Comparison of ENCODE assay signal across 15 mouse cellular contexts in genomic region chr1:164714905-164715304, GRCm38 (mm10).
DNase-seq lines count a peak whose midpoint lies in the region; ATAC-seq and TF ChIP-seq lines count a peak whose summit lies in the region.
"Had no signal": no experiment of that assay in that cellular context is flagged by ENCODE, and none has a peak within 500 bp of the region (broad histone marks: within the 10 kb centered on the region; RNA-seq: fewer than 3 reads in every experiment).

No protein-coding gene starts in this region.

- H3K27ac ChIP-seq in lung, embryonic 14.5 days (ENCODE audit: low read depth) = peak overlapping the region; percentile 13; the same call in 1 of the 2 replicates
- H3K27ac ChIP-seq in kidney, embryonic 16.5 days (ENCODE audit: low read length) = peak overlapping the region; percentile 84
- H3K27ac ChIP-seq in stomach, embryonic 14.5 days (ENCODE audit: low read length) = peak overlapping the region; percentile 34
- H3K27ac ChIP-seq: embryonic facial prominence, embryonic 13.5 days; heart, embryonic 10.5 days; hindbrain, embryonic 12.5 days; limb, embryonic 15.5 days; midbrain, embryonic 13.5 days had no signal

- no peaks in the 10 kb centered on the region for H3K9me3 ChIP-seq in lung, embryonic 14.5 days (ENCODE audit: low read depth, low read length)
- H3K9me3 ChIP-seq in kidney, embryonic 16.5 days (ENCODE audit: low read length) = no peaks in the 10 kb centered on the region
- no peaks in the 10 kb centered on the region for H3K9me3 ChIP-seq in stomach, embryonic 14.5 days (ENCODE audit: control insufficient read depth, low read depth, low read length)
- H3K9me3 ChIP-seq: embryonic facial prominence, embryonic 13.5 days; heart, embryonic 10.5 days; hindbrain, embryonic 12.5 days; limb, embryonic 15.5 days; midbrain, embryonic 13.5 days had no signal

- no peak for ATAC-seq in lung, embryonic 14.5 days (ENCODE audit: insufficient read depth)
- peak; percentile 75; the same call in 1 of the 2 replicates for ATAC-seq in kidney, embryonic 16.5 days (ENCODE audit: low FRiP score, low TSS enrichment)
- ATAC-seq in stomach, embryonic 14.5 days (ENCODE audit: insufficient number of reproducible peaks, insufficient read depth, low FRiP score, low read depth) = no peak
- ATAC-seq: midbrain, embryonic 13.5 days had no signal

- no peak for TF ChIP-seq CTCF in lung, embryonic 14.5 days (IDR thresholded peaks at IDR 0.05; ENCODE audit: low read depth)

- no peak overlapping the region for H3K4me2 ChIP-seq in lung, embryonic 14.5 days
- H3K4me2 ChIP-seq in kidney, embryonic 16.5 days (replicated peaks; ENCODE audit: low read depth, low read length) = no peak overlapping the region
- H3K4me2 ChIP-seq in stomach, embryonic 14.5 days (replicated peaks; ENCODE audit: low read depth, low read length) = no peak overlapping the region
- H3K4me2 ChIP-seq: embryonic facial prominence, embryonic 13.5 days; hindbrain, embryonic 12.5 days; limb, embryonic 15.5 days; midbrain, embryonic 13.5 days had no signal

- no peaks in the 10 kb centered on the region for H3K36me3 ChIP-seq in lung, embryonic 14.5 days (ENCODE audit: insufficient read depth)
- H3K36me3 ChIP-seq in kidney, embryonic 16.5 days (ENCODE audit: insufficient read depth, low read length) = no peaks in the 10 kb centered on the region
- no peaks in the 10 kb centered on the region for H3K36me3 ChIP-seq in stomach, embryonic 14.5 days (ENCODE audit: control insufficient read depth, insufficient read depth, low read length)
- H3K36me3 ChIP-seq: embryonic facial prominence, embryonic 13.5 days; heart, embryonic 10.5 days; hindbrain, embryonic 12.5 days; limb, embryonic 15.5 days; midbrain, embryonic 13.5 days had no signal

- no peak for DNase-seq in lung, embryonic 14.5 days
- DNase-seq in lung, postnatal 25 days (ENCODE audit: low spot score) = no peak
- peak; percentile 72 for DNase-seq in kidney, adult 18-20 months
- DNase-seq in adrenal gland, postnatal 14 days = no peak
- no peak for DNase-seq in urinary bladder, adult 2 months (ENCODE audit: low spot score)
- no peak for DNase-seq in right cerebral cortex, postnatal 10 days (ENCODE audit: low spot score in 2 of 2)
- DNase-seq: cerebellum, adult 9-10 months; heart, postnatal 10 days had no signal

- no peaks in the 10 kb centered on the region for H3K4me1 ChIP-seq in lung, embryonic 14.5 days (ENCODE audit: insufficient read depth)
- H3K4me1 ChIP-seq in kidney, embryonic 16.5 days (ENCODE audit: insufficient read depth, low read length) = peaks cover 6% of the 10 kb centered on the region; the same call in 1 of the 2 replicates
- H3K4me1 ChIP-seq in stomach, embryonic 14.5 days (ENCODE audit: control insufficient read depth, insufficient read depth, low read length) = no peaks in the 10 kb centered on the region
- H3K4me1 ChIP-seq: embryonic facial prominence, embryonic 13.5 days; heart, embryonic 10.5 days; hindbrain, embryonic 12.5 days; limb, embryonic 15.5 days; midbrain, embryonic 13.5 days had no signal

- no peaks in the 10 kb centered on the region for H3K27me3 ChIP-seq in lung, embryonic 14.5 days (ENCODE audit: insufficient read depth, low read length)
- no peaks in the 10 kb centered on the region for H3K27me3 ChIP-seq in kidney, embryonic 16.5 days (ENCODE audit: insufficient read depth, low read length)
- no peaks in the 10 kb centered on the region for H3K27me3 ChIP-seq in stomach, embryonic 14.5 days (ENCODE audit: control insufficient read depth, insufficient read depth, low read length)
- H3K27me3 ChIP-seq: embryonic facial prominence, embryonic 13.5 days; hindbrain, embryonic 12.5 days; limb, embryonic 15.5 days; midbrain, embryonic 13.5 days had no signal

- no peak overlapping the region for H3K9ac ChIP-seq in lung, embryonic 14.5 days
- no peak overlapping the region for H3K9ac ChIP-seq in kidney, embryonic 16.5 days (replicated peaks; ENCODE audit: low read length)
- H3K9ac ChIP-seq in stomach, embryonic 14.5 days (replicated peaks; ENCODE audit: low read depth, low read length) = no peak overlapping the region
- H3K9ac ChIP-seq: embryonic facial prominence, embryonic 13.5 days; hindbrain, embryonic 12.5 days; limb, embryonic 15.5 days; midbrain, embryonic 13.5 days had no signal

- WGBS in lung, embryonic 14.5 days = 51% methylated on average over 2 of the region's 2 CpGs
- 63% methylated on average over 2 of the region's 2 CpGs for WGBS in kidney, embryonic 16.5 days
- 56% methylated on average over 2 of the region's 2 CpGs for WGBS in stomach, embryonic 14.5 days

- no peak overlapping the region for H3K4me3 ChIP-seq in lung, embryonic 14.5 days (ENCODE audit: low read depth, low read length)
- no peak overlapping the region for H3K4me3 ChIP-seq in kidney, embryonic 16.5 days (ENCODE audit: low read length)
- no peak overlapping the region for H3K4me3 ChIP-seq in stomach, embryonic 14.5 days (ENCODE audit: low read depth, low read length)
- H3K4me3 ChIP-seq: embryonic facial prominence, embryonic 13.5 days; heart, embryonic 10.5 days; hindbrain, embryonic 12.5 days; limb, embryonic 15.5 days; midbrain, embryonic 13.5 days had no signal

Comparison
In these comparisons a context has a peak if more than half of its experiments do, and no peak if none do; other contexts are left out.
1. H3K27ac ChIP-seq: peak in every context shown above with its lines; median percentile 84 in kidney, embryonic 16.5 days; 34 in stomach, embryonic 14.5 days; 13 in lung, embryonic 14.5 days.